Mouse (Mus musculus): Measurements from ENCODE around the gene Vdr.
A peak's percentile ranks its signal among the peaks of the same experiment; 100 is the strongest.

Vdr gene

GRCm38 (mm10) chr15:97847866-97848265, 62.6 kb downstream of the Vdr start:
- DNase-seq (ENCODE audit: low read depth, low spot score): no peak

- DNase-seq (ENCODE audit: low read depth, low spot score): no peak
Observed at GRCm38 (mm10) chr15:97847285-97847684, 63.1 kb downstream of the Vdr start.

GRCm38 (mm10) chr15:97846121-97846882, 64.1 kb downstream of the Vdr start:
- DNase-seq (ENCODE audit: low read depth, low spot score): no peak

GRCm38 (mm10) chr15:97844037-97845034, 66.1 kb downstream of the Vdr start, which contains the start of gene Hdac7:
Hdac7 (minus strand) TSS chr15:97844502.
- no peak for DNase-seq (ENCODE audit: low read depth, low spot score)

- no peak for DNase-seq (ENCODE audit: low read depth, low spot score)
Observed at GRCm38 (mm10) chr15:97843247-97843651, 67.2 kb downstream of the Vdr start.

- DNase-seq (ENCODE audit: low read depth, low spot score): no peak
Observed at GRCm38 (mm10) chr15:97842058-97842457, 68.4 kb downstream of the Vdr start.

GRCm38 (mm10) chr15:97841383-97841782, 69.0 kb downstream of the Vdr start:
- no peak for DNase-seq (ENCODE audit: low read depth, low spot score)

- no peak for DNase-seq (ENCODE audit: low read depth, low spot score)
Observed at GRCm38 (mm10) chr15:97840781-97841180, 69.6 kb downstream of the Vdr start.

GRCm38 (mm10) chr15:97839991-97840455, 70.4 kb downstream of the Vdr start:
- peak; percentile 61 for DNase-seq (ENCODE audit: low read depth, low spot score)

GRCm38 (mm10) chr15:97839473-97839872, 71.0 kb downstream of the Vdr start:
- DNase-seq (ENCODE audit: low read depth, low spot score): no peak

GRCm38 (mm10) chr15:97839012-97839411, 71.4 kb downstream of the Vdr start:
- DNase-seq (ENCODE audit: low read depth, low spot score): no peak

GRCm38 (mm10) chr15:97838395-97838794, 72.0 kb downstream of the Vdr start:
- DNase-seq (ENCODE audit: low read depth, low spot score): no peak

GRCm38 (mm10) chr15:97837491-97838061, 72.9 kb downstream of the Vdr start:
- DNase-seq (ENCODE audit: low read depth, low spot score): no peak

GRCm38 (mm10) chr15:97836894-97837247, 73.6 kb downstream of the Vdr start:
- DNase-seq (ENCODE audit: low read depth, low spot score): no peak

GRCm38 (mm10) chr15:97836153-97836893, 74.1 kb downstream of the Vdr start:
- DNase-seq (ENCODE audit: low read depth, low spot score): no peak

GRCm38 (mm10) chr15:97832764-97833479, 77.5 kb downstream of the Vdr start:
- DNase-seq (ENCODE audit: low read depth, low spot score): no peak

- no peak for DNase-seq (ENCODE audit: low read depth, low spot score)
Observed at GRCm38 (mm10) chr15:97831987-97832640, 78.3 kb downstream of the Vdr start.

GRCm38 (mm10) chr15:97831242-97831986, 79.0 kb downstream of the Vdr start:
- DNase-seq (ENCODE audit: low read depth, low spot score): peak; percentile 73

- DNase-seq (ENCODE audit: low read depth, low spot score): no peak
Observed at GRCm38 (mm10) chr15:97830788-97831241, 79.6 kb downstream of the Vdr start.
